Mouse (Mus musculus) spleen, postnatal 10 days (tissue): ENCODE measurements around the gene Map2k3.

Experiments
- DNase-seq, 2 experiments: peaks; one replicate each; pipeline ENCODE4 v3.0.0; 2021 to 2022; ENCODE audit warnings: low spot score in 2 of 2

Map2k3 gene

GRCm38 (mm10) chr11:60927264-60927663, 4.6 kb upstream of the Map2k3 start:
- DNase-seq, result peak; percentile 93 to 94

- DNase-seq, result no peak
Observed at GRCm38 (mm10) chr11:60930724-60931281, 1.0 kb upstream of the Map2k3 start.

GRCm38 (mm10) chr11:60931282-60931868, 458 bp upstream of the Map2k3 start:
- DNase-seq, result peak in 1 of 2 experiments; percentile 51

GRCm38 (mm10) chr11:60932503-60933020, 729 bp downstream of the Map2k3 start:
- DNase-seq, result peak; percentile 42 to 43

- no peak for DNase-seq
Observed at GRCm38 (mm10) chr11:60933178-60933930, 1.5 kb downstream of the Map2k3 start.

- DNase-seq, result peak in 1 of 2 experiments; percentile 24
Observed at GRCm38 (mm10) chr11:60934795-60935194, 3.0 kb downstream of the Map2k3 start.

GRCm38 (mm10) chr11:60935326-60935974, 3.6 kb downstream of the Map2k3 start:
- peak; percentile 78 to 83 for DNase-seq

- DNase-seq, result no peak
Observed at GRCm38 (mm10) chr11:60935975-60936373, 4.1 kb downstream of the Map2k3 start.

- no peak for DNase-seq
Observed at GRCm38 (mm10) chr11:60937611-60938010, 5.8 kb downstream of the Map2k3 start.

- no peak for DNase-seq
Observed at GRCm38 (mm10) chr11:60939487-60939886, 7.7 kb downstream of the Map2k3 start.

GRCm38 (mm10) chr11:60940501-60940900, 8.7 kb downstream of the Map2k3 start:
- DNase-seq, result no peak

- DNase-seq, result no peak
Observed at GRCm38 (mm10) chr11:60941370-60941769, 9.5 kb downstream of the Map2k3 start.

- DNase-seq, result no peak
Observed at GRCm38 (mm10) chr11:60942263-60943015, 10.6 kb downstream of the Map2k3 start.

GRCm38 (mm10) chr11:60945003-60945402, 13.2 kb downstream of the Map2k3 start:
- no peak for DNase-seq

- DNase-seq, result no peak
Observed at GRCm38 (mm10) chr11:60951896-60952295, 20.1 kb downstream of the Map2k3 start.

GRCm38 (mm10) chr11:60952362-60952761, 20.5 kb downstream of the Map2k3 start:
- DNase-seq, result no peak

GRCm38 (mm10) chr11:60952986-60953385, 21.2 kb downstream of the Map2k3 start:
- DNase-seq, result no peak

- DNase-seq, result peak; percentile 72 to 93
Observed at GRCm38 (mm10) chr11:60953803-60954202, 22.0 kb downstream of the Map2k3 start.

GRCm38 (mm10) chr11:60954255-60955104, 22.6 kb downstream of the Map2k3 start:
- no peak for DNase-seq

- no peak for DNase-seq
Observed at GRCm38 (mm10) chr11:60955621-60956383, 24.0 kb downstream of the Map2k3 start.
